Mouse (Mus musculus) left cerebral cortex, adult 8-10 months (tissue): Measurements from ENCODE around the gene Cux1. TPM values are rescaled to one million over a fixed set of nuclear protein-coding genes. Genes with fewer than 3 reads are reported as not detected.

Experiments used
- DNase-seq, 2 experiments: peaks; one replicate each; pipeline ENCODE4 v3.0.0; 2022; ENCODE audit warnings: low spot score in 2 of 2
- total RNA-seq, 4 experiments: library from RNA; stranded (reverse); gene quantifications; 2 replicates each; pipeline ENCODE4 v1.2.4; 2022

Gene Cux1
- total RNA-seq, 4 experiments from 2014 or later: 101 to 114 (median 107) TPM

GRCm38 (mm10) chr5:136540055-136540838 is 27.0 kb downstream of the Cux1 start:
- no peak for DNase-seq

DNA sequence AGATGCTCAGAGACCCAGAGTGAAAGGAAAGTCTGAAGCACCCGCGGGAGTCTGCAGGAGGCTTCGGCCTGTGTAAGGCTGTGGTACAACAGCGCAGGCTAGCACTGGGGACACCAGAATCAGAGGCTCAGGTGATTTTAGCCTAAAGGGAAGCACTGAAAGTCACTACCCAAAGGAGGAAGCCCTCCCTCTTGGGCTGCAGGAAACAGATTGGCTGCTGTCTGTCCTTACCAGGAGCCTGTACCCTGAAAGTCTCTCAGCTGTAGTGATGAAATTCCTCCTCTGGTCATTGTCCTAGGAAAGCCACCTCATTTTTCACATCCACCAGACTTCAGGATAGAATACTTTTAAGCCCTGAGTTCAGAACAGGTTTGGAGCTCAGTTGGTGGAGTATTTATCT is 30.5 kb downstream of the Cux1 start:
- no peak for DNase-seq

GRCm38 (mm10) chr5:136535976-136536725 is 31.1 kb downstream of the Cux1 start:
- DNase-seq: no peak

DNA sequence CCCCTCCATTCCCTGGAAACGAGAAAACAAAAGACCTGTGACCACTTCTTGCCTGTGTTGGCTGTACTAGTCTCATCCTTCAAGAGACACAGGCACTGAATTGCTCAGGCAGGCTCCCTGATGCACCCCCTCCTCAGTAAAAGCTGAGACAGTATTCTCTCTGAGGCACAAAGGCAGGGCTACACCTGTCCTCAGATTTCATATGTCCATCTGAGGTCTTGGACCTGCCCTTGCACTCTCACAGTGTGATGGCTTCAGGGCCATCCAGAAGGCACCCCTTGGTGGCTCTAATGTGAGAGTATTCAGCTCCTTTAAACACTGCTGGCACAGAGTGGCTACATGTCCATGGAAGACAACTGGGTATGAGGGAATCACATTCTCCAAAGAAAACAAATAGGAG is 32.1 kb downstream of the Cux1 start:
- DNase-seq: no peak

GRCm38 (mm10) chr5:136533371-136534276 is 33.7 kb downstream of the Cux1 start:
- no peak for DNase-seq

DNA sequence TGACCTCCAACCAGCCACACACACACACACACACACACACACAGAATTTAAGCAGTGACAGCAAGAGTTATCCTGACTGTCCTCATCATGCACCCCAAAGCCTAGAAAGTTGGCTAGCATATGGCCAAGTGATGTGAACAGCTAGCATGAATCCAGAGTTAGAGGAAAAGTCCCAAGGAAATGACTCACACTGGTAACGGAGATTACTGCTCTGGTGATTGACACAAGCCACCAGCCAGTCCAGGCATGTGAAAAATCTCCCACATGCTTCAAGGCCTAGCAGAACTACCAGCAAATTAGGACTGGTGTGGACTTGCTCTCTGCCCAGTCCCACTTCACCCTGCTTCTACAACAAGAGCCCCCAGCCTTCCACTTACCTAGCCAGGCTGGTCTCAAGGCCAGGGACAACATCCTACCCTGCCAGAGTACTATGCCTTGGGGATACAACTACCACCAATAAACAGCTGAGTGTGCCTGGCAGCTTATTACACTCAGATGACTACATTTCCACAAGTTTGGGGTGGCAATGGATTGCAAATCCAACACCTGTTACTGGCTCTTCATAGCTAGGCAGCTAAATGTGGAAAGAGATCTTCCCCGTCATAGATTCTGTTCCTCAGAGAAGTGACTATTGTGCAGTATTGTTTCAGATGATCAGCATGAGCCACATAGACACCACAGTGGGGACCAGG is 35.5 kb downstream of the Cux1 start:
- DNase-seq: no peak

DNA sequence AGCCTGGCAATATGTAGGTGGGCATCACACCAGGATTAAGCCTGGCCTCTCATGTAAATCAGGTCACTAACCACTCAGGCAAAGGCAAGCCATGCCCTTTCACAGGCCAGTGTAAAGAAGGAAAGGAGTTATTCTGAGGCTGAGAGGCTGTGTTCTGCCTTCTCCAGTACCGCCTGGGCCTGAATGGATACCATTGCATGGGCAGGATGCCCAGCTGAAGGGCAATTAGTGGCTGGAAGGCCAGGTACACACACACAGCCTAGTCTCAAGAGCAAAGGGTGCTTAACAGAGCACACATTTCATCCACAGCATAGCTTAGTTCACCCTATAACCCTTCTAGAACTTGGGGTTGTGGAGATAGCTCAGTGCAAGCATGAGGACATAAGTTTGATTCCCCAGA is 36.4 kb downstream of the Cux1 start:
- DNase-seq: no peak

DNA sequence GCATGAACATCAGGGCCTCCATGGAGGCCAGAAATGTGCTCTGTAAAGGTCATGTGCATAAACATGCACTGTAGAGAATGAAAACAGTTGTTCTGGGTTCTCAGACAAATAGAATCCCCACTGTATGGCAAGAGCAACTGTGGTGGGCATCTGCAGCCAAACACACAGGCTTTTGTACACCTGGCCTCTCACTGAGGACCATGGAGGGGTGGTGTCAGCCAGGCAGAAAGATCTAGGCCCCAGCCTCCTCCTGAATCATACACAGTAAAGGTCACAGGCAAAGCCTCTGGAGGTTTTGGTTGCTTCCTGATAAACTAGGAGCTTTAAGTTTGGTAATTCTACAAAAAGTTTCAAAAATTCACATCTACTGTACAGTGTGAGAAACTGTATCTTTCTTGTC is 38.1 kb downstream of the Cux1 start:
- no peak for DNase-seq

- no peak for DNase-seq
These were observed 39.4 kb downstream of the Cux1 start for GRCm38 (mm10) chr5:136527871-136528270.

- no peak for DNase-seq
These were observed 40.8 kb downstream of the Cux1 start for GRCm38 (mm10) chr5:136526545-136526909.

- DNase-seq: no peak
These were observed 41.3 kb downstream of the Cux1 start for GRCm38 (mm10) chr5:136525896-136526544.

- no peak for DNase-seq
These were observed 44.3 kb downstream of the Cux1 start for GRCm38 (mm10) chr5:136522843-136523463.

DNA sequence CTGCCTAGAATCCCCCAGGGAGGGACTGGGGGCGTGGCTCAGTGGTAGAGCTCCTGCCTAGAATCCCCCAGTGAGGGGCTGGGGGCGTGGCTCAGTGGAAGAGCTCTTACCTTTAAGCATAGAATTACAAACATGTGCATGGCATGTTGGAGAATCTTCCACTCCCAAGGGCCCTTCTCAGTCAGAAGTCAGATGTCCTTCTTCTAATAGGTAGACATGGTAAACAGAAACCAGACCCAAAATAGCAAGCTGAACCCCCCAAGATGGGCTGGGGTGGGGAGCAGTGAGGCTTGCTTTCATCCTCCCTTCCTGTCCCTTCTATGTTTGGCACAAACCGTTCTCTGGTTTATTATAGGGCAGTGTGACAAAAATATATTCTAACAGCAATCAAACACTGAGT is 45.6 kb downstream of the Cux1 start:
- DNase-seq: no peak

DNA sequence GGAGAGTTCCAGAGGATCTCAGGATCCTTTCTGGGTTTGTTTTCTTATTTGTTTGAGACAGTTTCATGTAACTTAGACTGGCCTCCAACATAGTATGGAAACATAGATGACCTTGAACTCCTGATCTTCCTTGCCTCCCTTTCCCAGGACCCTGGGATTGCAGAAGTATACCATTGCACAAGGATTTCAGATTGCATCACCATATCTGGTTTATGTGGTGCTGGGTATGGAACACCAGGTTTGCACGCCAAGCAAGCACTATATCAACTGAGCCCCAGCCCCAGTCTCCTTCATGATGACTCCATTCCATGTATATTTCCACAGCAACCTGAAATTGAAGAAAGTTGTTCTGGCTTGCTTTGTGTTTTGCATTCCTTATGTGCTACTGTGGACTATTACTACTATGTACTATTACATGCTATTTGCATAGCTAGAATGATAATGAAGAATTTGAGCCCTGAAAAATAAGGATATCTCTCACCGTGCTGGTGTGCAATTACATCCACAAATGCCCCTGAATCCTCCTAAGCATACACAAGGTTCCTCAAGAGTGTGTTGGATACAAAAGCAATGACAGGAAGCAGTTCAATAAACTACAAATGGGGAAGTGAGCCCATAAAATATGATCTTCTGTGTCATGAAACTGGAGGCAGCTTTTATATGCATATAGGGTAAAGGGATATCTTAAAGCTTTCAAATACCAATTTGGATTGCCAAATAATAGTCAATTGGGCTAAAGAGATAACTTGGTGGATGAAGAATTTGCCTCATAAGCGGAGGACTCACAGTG is 48.4 kb downstream of the Cux1 start:
- DNase-seq: no peak

GRCm38 (mm10) chr5:136517510-136517909 is 49.8 kb downstream of the Cux1 start:
- DNase-seq: no peak

GRCm38 (mm10) chr5:136516593-136516992 is 50.7 kb downstream of the Cux1 start:
- DNase-seq: no peak

GRCm38 (mm10) chr5:136514049-136514677 is 53.1 kb downstream of the Cux1 start:
- DNase-seq: no peak

DNA sequence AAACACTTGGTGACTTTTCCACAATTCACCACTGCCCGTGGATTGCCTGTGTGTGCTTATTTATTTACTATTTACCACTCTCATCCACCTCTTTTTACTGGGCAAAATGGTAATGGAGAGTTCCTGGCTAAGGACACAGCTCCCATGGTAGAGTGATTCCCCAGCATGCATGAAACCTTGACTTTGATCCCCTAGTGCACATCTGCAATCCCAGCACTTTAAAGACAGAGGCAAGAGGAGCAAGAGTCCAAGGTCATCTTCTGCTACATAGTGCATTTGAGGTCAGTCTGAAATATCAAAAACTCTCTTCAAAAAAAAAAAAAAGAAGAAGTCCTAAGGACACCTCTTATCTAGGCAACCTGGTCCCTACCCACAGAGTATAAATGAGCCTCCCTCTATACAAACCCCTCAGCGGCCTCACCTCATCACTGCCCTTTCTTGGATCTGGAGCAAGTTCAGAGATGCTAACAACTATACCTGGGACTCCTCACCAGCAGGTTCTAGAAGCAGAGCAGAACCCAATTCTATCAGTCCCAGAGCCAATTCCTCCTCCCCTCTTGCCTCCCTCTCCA is 55.1 kb downstream of the Cux1 start:
- no peak for DNase-seq

- DNase-seq: no peak
These were observed 55.9 kb downstream of the Cux1 start for GRCm38 (mm10) chr5:136511378-136511777.
